9 mouse cellular contexts compared by ENCODE assay signal in the genomic region with DNA sequence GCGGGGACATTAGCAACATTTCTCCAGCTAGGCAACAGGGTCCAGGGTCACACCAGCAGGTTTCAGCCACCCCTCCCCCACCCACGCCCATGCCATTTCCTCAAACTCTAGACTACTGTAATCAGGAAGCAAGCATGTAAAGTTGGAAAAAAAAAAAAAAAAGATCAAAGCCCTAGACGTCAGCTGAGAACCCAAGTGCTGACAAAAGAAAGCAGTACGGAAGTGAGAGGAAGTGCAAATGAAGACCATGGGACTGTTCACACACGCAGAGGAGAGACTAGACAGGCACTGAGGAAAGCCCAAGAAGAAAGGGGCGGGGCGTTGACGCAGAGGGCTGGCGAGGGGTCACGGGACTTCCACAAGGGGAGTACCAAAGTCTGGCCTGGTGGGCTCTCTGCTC. TPM values are rescaled to one million over a fixed set of nuclear protein-coding genes. Genes with fewer than 3 reads are reported as not detected.
DNase-seq lines count a peak whose midpoint lies in the region; ATAC-seq and TF ChIP-seq lines count a peak whose summit lies in the region.
"Had no signal": no experiment of that assay in that cellular context is flagged by ENCODE, and none has a peak within 500 bp of the region (broad histone marks: within the 10 kb centered on the region; RNA-seq: fewer than 3 reads in every experiment).

No protein-coding gene starts in this region.

- H3K4me2 ChIP-seq in heart, embryonic 11.5 days: peak overlapping the region; percentile 38
- H3K4me2 ChIP-seq in intestine, postnatal 0 days (replicated peaks; ENCODE audit: low read depth): peak overlapping the region; percentile 47
- H3K4me2 ChIP-seq: hindbrain, embryonic 13.5 days had no signal

- no peak overlapping the region for H3K27ac ChIP-seq in heart, embryonic 11.5 days (ENCODE audit: low read depth, low read length)
- no peak overlapping the region for H3K27ac ChIP-seq in intestine, postnatal 0 days (ENCODE audit: low read depth, low read length)
- no peak overlapping the region for H3K27ac ChIP-seq in left cerebral cortex, adult 2 months
- H3K27ac ChIP-seq: hindbrain, embryonic 13.5 days had no signal

- intact Hi-C loops in heart, postnatal 10 days (cut with DNase I): no loop called here
- intact Hi-C loops in left cerebral cortex, adult 2 months (cut with DNase I): no loop called here

- no peak for DNase-seq in heart, postnatal 10 days
- peak; percentile 86 for DNase-seq in MEL-GATA-1-ER (ENCODE audit: extremely low read depth, low read depth)
- peak; percentile 30 for DNase-seq in skeletal muscle tissue, adult 2 months (ENCODE audit: low read depth, low spot score)
- DNase-seq in adipocyte (ENCODE audit: low spot score): no peak
- DNase-seq in left cerebral cortex, adult 2 months (ENCODE audit: extremely low spot score in 1 of 2, low spot score in 2 of 2): no peak
- no peak for DNase-seq in ovary, postnatal 36 days (ENCODE audit: low spot score)

- H3K27me3 ChIP-seq in heart, embryonic 11.5 days (ENCODE audit: control insufficient read depth, insufficient read depth, low read length): no peaks in the 10 kb centered on the region
- no peaks in the 10 kb centered on the region for H3K27me3 ChIP-seq in intestine, postnatal 0 days (replicated peaks; ENCODE audit: control insufficient read depth, insufficient read depth, low read length)
- H3K27me3 ChIP-seq: hindbrain, embryonic 13.5 days had no signal

- H3K9ac ChIP-seq in heart, embryonic 11.5 days (ENCODE audit: low read depth, low read length): no peak overlapping the region
- H3K9ac ChIP-seq in intestine, postnatal 0 days (ENCODE audit: low read depth, low read length): no peak overlapping the region
- H3K9ac ChIP-seq: hindbrain, embryonic 13.5 days had no signal

- WGBS in heart, embryonic 11.5 days (ENCODE audit: insufficient replicate concordance): 28% methylated on average over 10 of the region's 10 CpGs
- 36% methylated on average over 10 of the region's 10 CpGs for WGBS in intestine, postnatal 0 days

- no peaks in the 10 kb centered on the region for H3K4me1 ChIP-seq in heart, embryonic 11.5 days (ENCODE audit: control insufficient read depth, insufficient read depth, low read length)
- no peaks in the 10 kb centered on the region for H3K4me1 ChIP-seq in intestine, postnatal 0 days (replicated peaks; ENCODE audit: control insufficient read depth, insufficient read depth, low read length)

- peak; percentile 57 for ATAC-seq in heart, embryonic 11.5 days (replicated peaks; ENCODE audit: insufficient number of reproducible peaks, low FRiP score, low TSS enrichment)
- peak; percentile 79 for ATAC-seq in intestine, postnatal 0 days

- TF ChIP-seq CTCF in intestine, postnatal 0 days (IDR thresholded peaks at IDR 0.05; ENCODE audit: low read depth): no peak
- no peak for TF ChIP-seq CTCF in left cerebral cortex, adult 2 months (IDR thresholded peaks at IDR 0.05)

- H3K4me3 ChIP-seq in heart, embryonic 11.5 days (ENCODE audit: low read depth, low read length): no peak overlapping the region
- no peak overlapping the region for H3K4me3 ChIP-seq in intestine, postnatal 0 days (ENCODE audit: low read depth, low read length)
- no peak overlapping the region for H3K4me3 ChIP-seq in left cerebral cortex, adult 2 months
- H3K4me3 ChIP-seq: hindbrain, embryonic 13.5 days had no signal

- H3K36me3 ChIP-seq in heart, embryonic 11.5 days (ENCODE audit: control insufficient read depth, insufficient read depth, low read length): no peaks in the 10 kb centered on the region
- H3K36me3 ChIP-seq in intestine, postnatal 0 days (ENCODE audit: control insufficient read depth, insufficient read depth): no peaks in the 10 kb centered on the region

- no peaks in the 10 kb centered on the region for H3K9me3 ChIP-seq in heart, embryonic 11.5 days (replicated peaks; ENCODE audit: control insufficient read depth, low read length)
- H3K9me3 ChIP-seq in intestine, postnatal 0 days (ENCODE audit: control insufficient read depth): no peaks in the 10 kb centered on the region

RNA-seq across cellular contexts. Expression of a gene that starts 57.4 kb away (rescaled TPM):
- 57.1 and 59.1 TPM in 2 replicates for polyA plus RNA-seq in heart, embryonic 11.5 days (2014; fragmentation: Nextera tagmentation; extraction: Ambion mirVana)
- 10 to 100 TPM; 80.1 to 96.8 TPM for total RNA-seq in heart, postnatal 10 days (2021)
- 87.7 and 92.6 TPM in 2 replicates for polyA plus RNA-seq in intestine, postnatal 0 days (2015; fragmentation: Nextera tagmentation; extraction: Ambion mirVana)
- total RNA-seq in left cerebral cortex, adult 2 months (2021): 100 to 1,000 TPM; 234 to 252 TPM

Comparison
In these comparisons a context has a peak if more than half of its experiments do, and no peak if none do; other contexts are left out.
1. DNase-seq: peak in MEL-GATA-1-ER (single experiment) and skeletal muscle tissue, adult 2 months (single experiment); none in heart, postnatal 10 days (0 of 2), adipocyte (single experiment), left cerebral cortex, adult 2 months (0 of 2) and ovary, postnatal 36 days (single experiment).